Mouse (Mus musculus) olfactory bulb, adult 2 months (tissue): ENCODE results near the gene Tcf3.

Experiments
- CTCF ChIP-seq: fragments of 200-500 bp; IDR thresholded peaks from 2 replicates; pipeline ENCODE4 v1.5.1; 2012; ENCODE audit warnings: low read depth, mild to moderate bottlenecking, low read length, moderate library complexity; ENCODE audit not compliant: insufficient read depth
- POLR2A ChIP-seq: fragments of 200-500 bp; IDR thresholded peaks from 2 replicates; pipeline ENCODE4 v1.6.1; 2012; ENCODE audit warnings: mild to moderate bottlenecking, low read depth, low read length, moderate library complexity; ENCODE audit not compliant: insufficient read depth

DNA sequence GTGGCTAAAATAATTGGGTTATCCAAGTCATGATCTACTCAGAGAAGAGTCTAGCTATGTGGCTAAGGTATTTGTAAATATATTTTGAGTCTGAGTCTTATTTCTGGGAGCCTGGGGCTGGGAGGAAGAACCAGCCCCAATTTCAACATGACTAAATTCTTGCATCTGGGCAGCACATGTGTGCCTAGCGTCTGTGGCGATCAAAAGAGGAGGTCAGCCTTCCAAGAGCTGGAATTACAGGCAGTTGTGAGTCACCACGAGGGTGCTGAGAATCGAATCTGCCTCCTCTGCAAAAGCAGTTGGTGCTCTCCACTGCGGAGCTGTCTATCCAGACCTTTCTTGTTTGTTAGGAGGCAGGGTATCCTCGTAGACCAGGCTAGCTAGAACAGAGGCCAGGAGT lies 67.7 kb downstream of the Tcf3 start:
- TF ChIP-seq POLR2A: no peak
- no peak for TF ChIP-seq CTCF
